Mouse (Mus musculus) bone marrow, adult 2 months (tissue): ENCODE measurements around the gene Cpa4. TPM values are rescaled to one million over a fixed set of nuclear protein-coding genes. Genes with fewer than 3 reads are reported as not detected.

Source experiments
- H3K27ac ChIP-seq: fragments of 200-500 bp; 2 replicates; pipeline ENCODE4 v1.5.1; 2012; ENCODE audit warnings: low read depth, mild to moderate bottlenecking, control low read depth, inconsistent platforms, low read length; ENCODE audit not compliant: control insufficient read depth, poor library complexity, insufficient read depth
- H3K4me1 ChIP-seq: fragments of 200-500 bp; 2 replicates; pipeline ENCODE4 v1.6.1; 2011; ENCODE audit warnings: low read length; ENCODE audit not compliant: control insufficient read depth, insufficient read depth
- H3K4me3 ChIP-seq: fragments of 200-500 bp; replicated peaks from 2 replicates; pipeline ENCODE3; 2011; ENCODE audit warnings: mild to moderate bottlenecking, low read depth, low read length, control low read depth; ENCODE audit not compliant: control insufficient read depth
- CTCF ChIP-seq: fragments of 200-500 bp; IDR thresholded peaks from 2 replicates; pipeline ENCODE4 v1.5.1; 2011; ENCODE audit warnings: low read length, control low read depth; ENCODE audit not compliant: control insufficient read depth, insufficient read depth
- POLR2A ChIP-seq: fragments of 200-500 bp; IDR thresholded peaks from 2 replicates; pipeline ENCODE4 v1.6.1; 2011; ENCODE audit warnings: low read depth, mild to moderate bottlenecking, control low read depth, low read length, borderline replicate concordance; ENCODE audit not compliant: control insufficient read depth
- WGBS: fragments of 180-500 bp; shearing (Covaris S2); methylation state at CpG from one replicate; pipeline ENCODE4 v1.1.7; 2018; 5-methylcytosine and 5-hydroxymethylcytosine counted together
- polyA plus RNA-seq: library from polyadenylated mRNA; stranded (reverse); fragments of >200 nt; gene quantifications from 2 replicates; pipeline ENCODE4 v1.2.4, GENCODE M21; 2011; ENCODE audit warnings: low replicate concordance; ENCODE audit not compliant: missing spikeins, insufficient read depth, insufficient read length

Gene Cpa4
- polyA plus RNA-seq, 1 experiment, result not detected

GRCm38 (mm10) chr6:30611212-30611611 is 43.0 kb downstream of the Cpa4 start:
- 80% methylated on average over 5 of the region's 5 CpGs for WGBS
- TF ChIP-seq CTCF, result no peak
- no peak for TF ChIP-seq POLR2A
- H3K4me1 ChIP-seq, result no peaks in the 10 kb centered on the region

GRCm38 (mm10) chr6:30614251-30614650 is 46.1 kb downstream of the Cpa4 start:
- Histone ChIP-seq H3K4me1 (peaks cover 3% of the 10 kb centered on the region; the same call in 1 of the 2 replicates), H3K27ac (no peak overlapping the region), H3K4me3 (no peak overlapping the region)
- TF ChIP-seq POLR2A, result no peak
- TF ChIP-seq CTCF, result no peak
- WGBS, result 84% methylated on average over 6 of the region's 6 CpGs

More at GRCm38 (mm10) chr6:30611212-30611611, 43.0 kb downstream of the Cpa4 start:
- H3K27ac ChIP-seq, result no peak overlapping the region
- H3K4me3 ChIP-seq, result no peak overlapping the region

- Histone ChIP-seq H3K4me1 (peaks cover 3% of the 10 kb centered on the region; the same call in 1 of the 2 replicates), H3K4me3 (no peak overlapping the region), H3K27ac (no peak overlapping the region)
- TF ChIP-seq POLR2A, result no peak
- WGBS, result 28% methylated on average over 4 of the region's 4 CpGs
These were observed 47.6 kb downstream of the Cpa4 start for GRCm38 (mm10) chr6:30615741-30616140.

GRCm38 (mm10) chr6:30616491-30616941 is 48.3 kb downstream of the Cpa4 start:
- no peak overlapping the region for H3K27ac ChIP-seq
- no peak overlapping the region for H3K4me3 ChIP-seq
- 0% methylated on average over 8 of the region's 8 CpGs for WGBS

GRCm38 (mm10) chr6:30617020-30617958 is 49.1 kb downstream of the Cpa4 start:
- WGBS, result 5% methylated on average over 13 of the region's 13 CpGs
- Histone ChIP-seq H3K4me3 (peak overlapping the region; percentile 28), H3K27ac (no peak overlapping the region), H3K4me1 (peaks cover 3% of the 10 kb centered on the region; the same call in 1 of the 2 replicates)
- TF ChIP-seq CTCF (no peak), POLR2A (no peak)

More at GRCm38 (mm10) chr6:30616491-30616941, 48.3 kb downstream of the Cpa4 start:
- peaks cover 3% of the 10 kb centered on the region; the same call in 1 of the 2 replicates for H3K4me1 ChIP-seq
- TF ChIP-seq POLR2A, result no peak
- TF ChIP-seq CTCF, result no peak

GRCm38 (mm10) chr6:30617959-30618590 is 49.9 kb downstream of the Cpa4 start:
- peaks cover 3% of the 10 kb centered on the region; the same call in 1 of the 2 replicates for H3K4me1 ChIP-seq
- no peak overlapping the region for H3K27ac ChIP-seq
- no peak overlapping the region for H3K4me3 ChIP-seq
- TF ChIP-seq POLR2A, result no peak
- TF ChIP-seq CTCF, result no peak
- 20% methylated on average over 18 of the region's 18 CpGs for WGBS

- no peak for TF ChIP-seq POLR2A
- no peak for TF ChIP-seq CTCF
- 53% methylated on average over 6 of the region's 6 CpGs for WGBS
- H3K4me1 ChIP-seq, result peaks cover 3% of the 10 kb centered on the region; the same call in 1 of the 2 replicates
- H3K27ac ChIP-seq, result no peak overlapping the region
- H3K4me3 ChIP-seq, result no peak overlapping the region
These were observed 50.6 kb downstream of the Cpa4 start for GRCm38 (mm10) chr6:30618735-30619134.

GRCm38 (mm10) chr6:30619606-30620005 is 51.4 kb downstream of the Cpa4 start:
- peaks cover 3% of the 10 kb centered on the region; the same call in 1 of the 2 replicates for H3K4me1 ChIP-seq
- WGBS, result 87% methylated on average over 5 of the region's 5 CpGs
- no peak overlapping the region for H3K27ac ChIP-seq
- TF ChIP-seq POLR2A (no peak), CTCF (no peak)
- no peak overlapping the region for H3K4me3 ChIP-seq
